Mouse (Mus musculus) hindlimb bud, embryonic 11.5 days (tissue): ENCODE measurements around the gene Fbxo17.

ENCODE experiments used
- DNase-seq: peaks from one replicate; pipeline ENCODE4 v3.0.0-alpha.2; 2012; ENCODE audit warnings: low read depth, low spot score; ENCODE audit errors: extremely low spot score

The Fbxo17 gene

DNA sequence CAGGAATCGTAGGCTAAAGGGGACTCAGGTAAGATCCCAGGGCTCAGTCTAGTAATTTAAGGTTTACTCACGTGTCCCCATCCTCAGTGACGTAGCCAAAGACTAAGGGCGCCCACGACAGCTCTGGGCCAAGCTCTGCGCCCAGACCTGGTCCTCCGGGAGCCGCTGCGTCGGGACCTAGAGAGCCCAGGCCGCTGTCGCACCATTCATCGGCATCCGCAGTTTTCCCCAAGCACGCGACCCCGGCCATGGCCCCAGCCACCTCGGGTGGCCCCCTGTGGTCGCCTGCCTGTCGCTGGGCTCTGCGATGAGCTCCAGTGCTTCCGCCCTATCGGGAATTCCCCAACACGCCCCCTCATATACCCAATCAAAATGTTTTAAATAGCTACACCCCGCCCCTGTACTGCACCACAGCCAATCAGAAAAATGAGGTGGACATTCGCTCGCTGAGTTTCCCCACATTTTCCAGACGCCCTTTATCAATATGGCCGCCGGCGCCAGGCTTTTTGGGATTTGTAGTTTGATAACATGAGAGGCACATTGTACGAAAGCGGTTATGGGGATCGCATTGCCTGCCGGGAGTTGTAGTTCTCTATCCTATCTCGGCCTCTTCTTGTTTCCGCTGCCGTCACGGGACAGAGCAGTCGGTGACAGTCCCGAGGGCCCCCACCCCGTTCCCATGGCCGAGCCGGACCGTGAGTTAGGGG, 49.7 kb downstream of the Fbxo17 start, which contains the start of gene Sirt2:
Gene Sirt2, plus strand, starts transcription at position 563 of the 707 bp plus-strand sequence.
- peak; percentile 95 for DNase-seq

DNA sequence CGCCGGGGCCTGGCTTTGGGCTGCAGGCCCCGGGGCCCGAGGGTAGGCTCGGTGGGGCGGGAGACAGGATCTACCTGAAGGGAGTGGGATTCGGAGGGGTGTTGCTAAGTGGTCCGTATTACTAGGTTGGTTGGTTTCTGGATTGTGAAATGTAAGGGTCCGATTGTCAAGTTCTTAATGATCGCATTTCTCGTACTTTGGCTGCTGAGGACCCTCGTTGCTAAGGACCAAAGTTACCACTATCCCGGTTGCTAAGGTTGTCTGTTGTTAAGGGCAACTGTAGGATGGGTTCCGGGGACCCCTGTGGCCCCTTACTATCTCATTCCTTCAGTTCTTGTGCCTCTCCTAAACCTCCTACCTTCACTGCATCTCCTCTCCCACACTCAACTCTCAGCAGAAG, 50.3 kb downstream of the Fbxo17 start:
- DNase-seq, result no peak

DNA sequence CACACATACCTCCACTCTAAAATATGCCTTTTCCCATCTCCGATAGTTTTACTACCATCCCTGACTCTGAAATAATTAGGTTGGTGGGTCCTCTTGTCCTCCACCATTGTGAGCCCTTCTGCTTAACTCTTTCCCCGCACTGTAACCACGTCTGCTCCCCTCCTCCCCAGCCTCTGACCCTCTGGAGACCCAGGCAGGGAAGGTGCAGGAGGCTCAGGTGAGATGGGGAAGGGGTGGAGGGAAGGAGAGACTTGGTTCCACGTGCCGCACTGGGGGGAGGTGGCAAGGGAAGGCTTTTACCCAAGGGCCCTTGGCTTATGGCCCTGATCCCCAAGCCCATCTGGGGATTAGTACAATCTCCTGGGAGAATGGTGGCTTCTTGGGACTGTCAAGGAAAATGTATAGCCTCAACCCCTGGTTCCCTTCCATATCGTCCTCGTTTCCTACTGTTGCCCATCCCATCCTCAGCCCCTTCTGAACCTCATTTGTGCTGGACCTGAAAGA, 50.9 kb downstream of the Fbxo17 start, which contains the start of gene Nfkbib:
Gene Nfkbib, minus strand, starts transcription at position 51 of the 504 bp plus-strand sequence.
- no peak for DNase-seq

DNA sequence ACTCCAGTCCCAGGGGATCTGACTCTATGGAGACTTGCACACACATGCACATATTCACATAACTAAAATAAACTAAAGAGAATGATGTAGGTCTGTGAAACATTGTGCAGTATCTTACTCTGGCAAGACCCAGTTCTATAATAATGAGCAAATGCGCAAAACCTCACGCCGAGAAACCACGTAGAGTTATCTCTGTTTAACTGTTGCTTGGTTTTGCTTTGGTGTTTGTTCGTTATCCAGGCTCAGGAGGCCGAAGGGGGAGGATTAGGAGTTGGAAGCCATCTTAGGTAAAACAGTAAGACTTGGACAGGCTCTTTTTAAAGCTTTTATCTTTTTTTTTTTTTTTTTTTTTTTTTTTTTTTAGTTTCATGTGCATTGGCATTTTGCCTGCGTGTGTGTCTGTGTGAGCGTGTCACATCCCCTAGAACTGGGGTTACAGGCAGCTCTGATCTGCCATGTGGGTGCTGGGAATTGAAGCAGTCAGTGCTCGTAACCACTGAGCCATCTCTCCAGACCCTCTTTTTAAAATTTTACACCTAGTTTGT, 52.9 kb downstream of the Fbxo17 start:
- no peak for DNase-seq

DNA sequence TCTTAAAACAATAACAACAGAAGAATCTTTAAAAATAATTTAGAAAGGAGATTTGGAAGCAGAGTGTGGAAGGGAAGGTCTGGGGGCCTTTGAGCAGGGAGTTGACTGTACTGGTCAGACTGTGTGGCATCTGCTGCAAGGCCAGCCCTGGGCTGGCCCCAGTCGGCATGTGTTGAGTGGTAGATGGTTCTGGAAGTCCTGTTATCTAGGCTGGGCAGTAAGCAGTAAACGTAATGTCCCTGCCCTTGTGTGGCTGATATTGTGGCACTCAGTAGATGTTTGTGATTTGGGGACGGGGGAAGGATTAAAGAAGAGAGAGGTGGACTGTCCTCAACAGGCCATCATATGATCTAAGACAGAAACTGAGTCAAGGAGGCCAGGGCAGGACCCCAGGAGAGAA, 53.7 kb downstream of the Fbxo17 start:
- no peak for DNase-seq

DNA sequence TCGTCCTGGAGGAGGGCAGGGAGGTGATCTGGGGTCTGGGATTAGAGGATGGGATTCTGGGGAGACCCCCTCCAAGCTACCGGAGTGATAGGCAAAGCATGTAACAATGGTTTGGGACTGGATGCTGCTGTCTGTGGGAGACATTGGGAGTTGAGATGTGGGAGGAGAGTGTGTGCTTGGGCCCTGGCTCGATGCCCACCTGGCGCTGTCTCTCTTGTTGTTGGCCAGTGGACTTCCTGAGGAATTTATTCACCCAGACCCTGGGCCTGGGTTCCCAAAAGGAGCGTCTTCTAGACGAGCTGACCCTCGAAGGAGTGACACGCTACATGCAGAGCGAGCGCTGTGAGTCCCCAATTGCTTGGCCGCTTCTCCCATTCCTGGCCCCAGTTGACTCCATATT, 55.3 kb downstream of the Fbxo17 start:
- no peak for DNase-seq

DNA sequence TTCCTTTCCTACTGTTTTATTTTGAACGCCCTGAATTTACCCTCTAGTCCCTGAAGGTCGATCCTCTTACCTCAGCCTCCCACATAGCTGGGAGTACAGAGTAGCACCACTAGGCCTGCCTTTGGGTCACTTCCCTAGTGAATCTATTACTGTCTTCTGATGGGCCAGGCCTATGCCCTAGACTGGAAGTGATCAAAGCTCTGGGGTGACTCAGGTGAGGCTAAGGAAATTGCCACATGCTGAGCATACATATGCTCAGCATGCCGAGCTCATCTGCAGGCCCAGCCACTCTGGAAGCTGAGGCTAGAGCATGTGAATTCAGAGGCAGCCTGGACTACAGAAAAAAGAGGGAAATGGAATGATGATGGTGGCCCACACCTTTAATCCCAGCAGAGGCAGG, 56.6 kb downstream of the Fbxo17 start:
- no peak for DNase-seq

DNA sequence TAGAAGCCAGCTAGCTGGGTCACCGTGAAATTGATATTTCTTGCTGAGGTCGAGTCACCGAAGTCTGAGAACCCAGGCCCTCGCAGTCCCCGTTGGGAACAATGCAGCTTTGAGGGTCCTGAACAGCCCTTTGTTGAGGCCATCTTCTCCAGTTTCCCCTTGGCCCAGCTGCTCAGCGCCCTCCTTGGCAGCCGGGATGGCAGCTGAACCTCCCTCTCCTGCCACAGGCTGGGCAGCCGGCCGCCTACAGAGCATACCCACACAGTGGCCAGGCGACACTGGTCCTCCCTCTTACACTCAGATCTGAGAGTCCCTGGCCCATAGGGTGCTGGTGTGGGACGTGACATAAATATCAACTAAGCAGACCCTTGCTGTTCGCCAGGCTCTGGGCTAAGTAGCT, 57.6 kb downstream of the Fbxo17 start:
- DNase-seq, result no peak

DNA sequence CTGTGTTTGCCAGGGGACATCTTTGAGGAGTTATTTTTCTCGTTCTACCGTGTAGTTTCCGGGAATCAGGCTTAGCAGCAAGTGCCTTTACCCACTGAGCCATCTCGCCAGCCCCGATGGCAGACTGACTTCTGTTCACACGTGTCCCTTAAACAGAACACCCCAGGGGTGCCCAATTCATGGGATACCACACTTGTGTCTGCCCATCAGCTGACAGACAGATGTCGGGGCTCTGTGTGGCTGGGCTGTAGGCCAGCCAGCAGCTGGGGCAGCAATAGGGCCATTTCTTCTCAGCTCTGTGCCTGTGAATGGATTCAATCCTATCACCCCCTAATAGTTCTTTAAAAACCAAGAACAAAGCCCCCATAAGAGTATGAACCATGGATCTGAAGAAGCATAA, 58.5 kb downstream of the Fbxo17 start:
- no peak for DNase-seq

DNA sequence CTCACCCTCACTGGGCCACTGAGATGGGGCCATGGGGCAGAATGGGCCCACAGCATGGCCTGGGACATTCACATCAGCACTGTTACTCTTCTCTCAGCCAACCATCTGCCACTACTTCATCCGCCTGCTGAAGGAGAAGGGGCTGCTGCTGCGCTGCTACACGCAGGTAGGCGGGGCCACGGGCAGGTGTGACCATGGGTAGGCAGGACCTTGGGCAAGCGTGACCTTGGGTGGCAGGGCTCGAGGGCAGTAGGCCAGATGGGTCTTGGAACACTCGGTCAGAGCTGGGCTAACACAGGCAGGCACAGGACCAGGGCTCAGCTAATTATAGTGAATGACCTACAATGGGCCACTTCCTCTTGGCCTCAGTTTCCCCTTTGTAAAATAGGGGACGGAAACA, 62.2 kb downstream of the Fbxo17 start:
- DNase-seq, result no peak

DNA sequence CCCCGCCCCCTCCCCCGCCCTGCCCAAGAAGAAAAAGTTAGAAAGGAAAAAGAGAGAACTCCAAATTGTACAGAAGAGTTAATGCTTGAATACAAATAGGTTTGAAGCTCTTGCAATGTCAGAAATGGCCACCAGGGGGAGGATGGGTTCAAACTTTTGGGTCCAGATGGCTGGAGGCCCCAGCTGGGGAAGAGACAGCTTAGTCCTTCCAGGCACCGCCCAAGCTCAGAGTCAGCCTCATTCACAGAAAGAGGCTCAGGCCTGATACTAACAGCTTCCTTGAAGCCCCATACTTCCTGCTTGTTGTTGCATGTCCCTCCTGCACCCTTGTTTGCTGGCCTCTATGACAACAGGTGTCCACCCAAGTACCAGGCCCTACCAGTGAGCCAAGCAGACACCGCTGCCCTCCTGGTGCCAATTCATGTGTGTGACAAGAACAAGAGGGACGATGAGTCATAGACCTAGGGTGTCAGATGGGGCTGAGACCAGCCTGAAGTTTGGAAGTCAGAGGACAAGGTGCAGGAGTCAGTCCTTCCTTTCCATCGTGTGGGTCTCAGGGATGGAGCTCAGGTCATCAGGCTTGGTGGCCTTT, 63.6 kb downstream of the Fbxo17 start:
- DNase-seq, result peak; percentile 81

DNA sequence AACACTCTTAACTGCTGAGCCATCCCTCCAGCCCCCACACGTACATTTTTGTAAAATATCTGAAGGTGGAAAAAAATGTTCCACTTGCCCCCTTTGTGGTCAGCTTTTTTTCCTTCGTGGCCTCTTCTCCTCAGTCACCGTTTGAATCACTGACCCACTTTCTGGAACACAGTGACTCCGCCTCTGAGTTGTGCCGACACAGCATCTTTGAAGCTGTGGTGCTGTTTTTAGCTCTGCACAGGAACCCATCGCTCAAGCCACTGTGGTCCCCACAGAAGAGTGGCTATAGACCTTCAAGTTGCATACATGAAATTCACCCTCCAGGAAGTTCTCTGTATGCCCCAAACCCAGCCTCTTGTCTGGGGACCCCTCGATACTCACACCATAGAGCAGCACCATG, 64.3 kb downstream of the Fbxo17 start:
- DNase-seq, result no peak

DNA sequence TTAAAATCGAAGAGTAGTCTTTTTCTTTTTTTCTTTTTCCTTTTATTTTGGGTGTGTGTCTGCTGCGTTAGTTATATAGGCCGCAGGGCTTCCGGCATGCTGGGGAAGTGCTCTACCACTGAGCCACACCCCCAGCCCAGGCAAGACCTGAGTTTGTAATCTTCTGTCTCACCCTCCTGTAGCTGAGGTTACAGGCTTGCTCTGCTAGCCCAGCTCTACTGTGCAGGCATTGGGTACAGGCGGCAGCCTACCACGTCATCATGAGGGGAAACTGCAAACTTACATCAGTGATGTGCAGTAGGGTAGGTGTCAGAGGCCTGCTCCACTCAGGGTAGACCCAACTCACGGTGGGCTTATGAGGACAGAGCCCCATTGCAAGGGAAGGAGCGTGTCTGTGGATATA, 64.7 kb downstream of the Fbxo17 start:
- no peak for DNase-seq

DNA sequence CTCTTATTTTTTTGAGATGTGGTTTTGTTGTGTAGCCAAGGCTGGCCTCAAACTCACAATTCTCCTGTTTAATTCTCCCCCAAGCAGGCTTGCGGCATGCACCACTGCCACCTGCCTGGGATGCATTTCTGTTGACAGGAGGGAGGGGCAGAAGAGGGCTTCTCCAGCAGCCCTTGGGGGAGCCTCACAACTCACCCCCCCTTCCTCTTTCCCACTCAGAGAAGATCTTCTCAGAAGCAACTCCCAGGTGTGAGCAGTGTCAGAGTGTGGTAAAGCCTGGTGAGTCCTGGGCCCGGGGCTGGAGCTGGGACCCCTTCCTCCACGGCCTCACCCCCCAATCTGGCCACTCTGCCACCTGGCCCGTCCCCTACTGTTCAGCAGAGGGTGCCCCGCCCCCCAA, 68.6 kb downstream of the Fbxo17 start:
- DNase-seq, result no peak
